In the genomic region with DNA sequence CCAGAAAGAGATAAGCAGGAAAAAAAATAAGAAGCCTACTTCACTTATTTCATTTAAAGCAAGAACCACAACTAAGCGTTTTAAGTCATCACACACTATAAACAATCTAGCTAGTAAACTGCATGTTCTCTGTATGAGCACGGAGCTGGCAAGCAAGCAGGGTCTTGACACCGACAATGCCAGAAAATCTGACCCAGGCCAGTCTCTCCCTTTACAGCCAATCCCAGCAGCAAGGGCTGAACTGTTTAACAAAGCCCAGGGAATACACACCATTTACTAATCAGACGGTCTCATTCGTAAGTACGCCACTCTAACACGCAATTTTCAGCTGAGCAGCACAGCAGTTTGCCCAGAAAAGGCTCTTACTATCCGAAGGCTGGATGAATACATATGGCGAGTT, we compare ENCODE assay signal across 19 mouse cellular contexts.
A peak's percentile ranks its signal among the peaks of the same experiment; 100 is the strongest.
DNase-seq lines count a peak whose midpoint lies in the region; ATAC-seq lines count a peak whose summit lies in the region.
"Had no signal": no experiment of that assay in that cellular context is flagged by ENCODE, and none has a peak within 500 bp of the region (broad histone marks: within the 10 kb centered on the region; RNA-seq: fewer than 3 reads in every experiment).

No protein-coding gene starts in this region.

- peak overlapping the region; percentile 23 for H3K27ac ChIP-seq in heart, embryonic 16.5 days (ENCODE audit: low read length)
- H3K27ac ChIP-seq in lung, embryonic 15.5 days: peak overlapping the region; percentile 54
- H3K27ac ChIP-seq in stomach, embryonic 16.5 days (ENCODE audit: low read length): peak overlapping the region; percentile 12; the same call in 1 of the 2 replicates
- H3K27ac ChIP-seq: heart, adult 2 months; hindbrain, embryonic 14.5 days; midbrain, embryonic 10.5 days; stomach, embryonic 15.5 days had no signal

- no peak overlapping the region for H3K4me2 ChIP-seq in heart, embryonic 16.5 days (ENCODE audit: low read depth, low read length)
- no peak overlapping the region for H3K4me2 ChIP-seq in lung, embryonic 15.5 days
- no peak overlapping the region for H3K4me2 ChIP-seq in stomach, embryonic 16.5 days (ENCODE audit: low read depth, low read length)
- H3K4me2 ChIP-seq: hindbrain, embryonic 14.5 days; stomach, embryonic 15.5 days had no signal

- no peak overlapping the region for H3K4me3 ChIP-seq in heart, embryonic 16.5 days (ENCODE audit: low read length)
- H3K4me3 ChIP-seq in lung, embryonic 15.5 days: no peak overlapping the region
- H3K4me3 ChIP-seq in stomach, embryonic 16.5 days (replicated peaks; ENCODE audit: low read length): no peak overlapping the region
- H3K4me3 ChIP-seq: heart, adult 2 months; midbrain, embryonic 10.5 days; stomach, embryonic 15.5 days had no signal

- peak; percentile 80 for DNase-seq in heart, adult 11 months
- no peak for DNase-seq in heart, adult 18-20 months
- DNase-seq in heart, postnatal 10 days: no peak
- no peak for DNase-seq in lung, postnatal 25 days (ENCODE audit: low spot score)
- DNase-seq: adrenal gland, postnatal 25 days; cerebellum, adult 18-20 months; cerebellum, postnatal 25 days; embryo, embryonic 11 days; forebrain, postnatal 0 days; heart, adult 2 months; kidney, adult 8-10 months; kidney, postnatal 14 days had no signal

- 61% methylated on average over 9 of the region's 9 CpGs for WGBS in heart, embryonic 16.5 days
- 63% methylated on average over 9 of the region's 9 CpGs for WGBS in lung, embryonic 15.5 days
- 77% methylated on average over 9 of the region's 9 CpGs for WGBS in stomach, embryonic 16.5 days

- peaks cover 39% of the 10 kb centered on the region for H3K4me1 ChIP-seq in heart, embryonic 16.5 days (ENCODE audit: control insufficient read depth, insufficient read depth, low read length)
- H3K4me1 ChIP-seq in lung, embryonic 15.5 days: peaks cover 44% of the 10 kb centered on the region
- peaks cover 22% of the 10 kb centered on the region for H3K4me1 ChIP-seq in stomach, embryonic 16.5 days (ENCODE audit: control insufficient read depth, insufficient read depth, low read length)

- H3K9me3 ChIP-seq in heart, embryonic 16.5 days (replicated peaks; ENCODE audit: control insufficient read depth, low read length): no peaks in the 10 kb centered on the region
- no peaks in the 10 kb centered on the region for H3K9me3 ChIP-seq in lung, embryonic 15.5 days
- no peaks in the 10 kb centered on the region for H3K9me3 ChIP-seq in stomach, embryonic 16.5 days (replicated peaks; ENCODE audit: control insufficient read depth, low read length)
- H3K9me3 ChIP-seq: midbrain, embryonic 10.5 days; stomach, embryonic 15.5 days had no signal

- H3K27me3 ChIP-seq in heart, embryonic 16.5 days (ENCODE audit: control insufficient read depth, insufficient read depth, low read length): no peaks in the 10 kb centered on the region
- no peaks in the 10 kb centered on the region for H3K27me3 ChIP-seq in lung, embryonic 15.5 days
- H3K27me3 ChIP-seq in stomach, embryonic 16.5 days (ENCODE audit: control insufficient read depth, insufficient read depth, low read length): no peaks in the 10 kb centered on the region
- H3K27me3 ChIP-seq: CH12.LX; stomach, embryonic 15.5 days had no signal

- no peak overlapping the region for H3K9ac ChIP-seq in heart, embryonic 16.5 days (ENCODE audit: low read length)
- H3K9ac ChIP-seq in lung, embryonic 15.5 days: no peak overlapping the region
- H3K9ac ChIP-seq in stomach, embryonic 16.5 days (ENCODE audit: low read length): no peak overlapping the region
- H3K9ac ChIP-seq: forebrain, postnatal 0 days; hindbrain, embryonic 14.5 days; stomach, embryonic 15.5 days had no signal

- intact Hi-C loops in heart, postnatal 10 days (cut with DNase I): no loop called here

- ATAC-seq in heart, embryonic 16.5 days (replicated peaks; ENCODE audit: extremely low read depth, insufficient read depth, low FRiP score): no peak
- no peak for ATAC-seq in lung, embryonic 15.5 days (ENCODE audit: borderline replicate concordance, extremely low read depth, low FRiP score, low TSS enrichment)
- no peak for ATAC-seq in stomach, embryonic 16.5 days (ENCODE audit: insufficient read depth, low FRiP score)
- ATAC-seq: forebrain, postnatal 0 days had no signal

- H3K36me3 ChIP-seq in heart, embryonic 16.5 days (ENCODE audit: control insufficient read depth, insufficient read depth): no peaks in the 10 kb centered on the region
- no peaks in the 10 kb centered on the region for H3K36me3 ChIP-seq in lung, embryonic 15.5 days
- H3K36me3 ChIP-seq in stomach, embryonic 16.5 days (ENCODE audit: control insufficient read depth, insufficient read depth, low read length): no peaks in the 10 kb centered on the region
- H3K36me3 ChIP-seq: midbrain, embryonic 10.5 days; stomach, embryonic 15.5 days had no signal
